Mouse (Mus musculus) heart, embryonic 13.5 days (tissue): Measurements from ENCODE around the gene Gm17657. TPM values are rescaled to one million over a fixed set of nuclear protein-coding genes. Genes with fewer than 3 reads are reported as not detected.

Experiments
- ATAC-seq: fragments of 200-750 bp; cut with Nextera tagmentation; 2 replicates; pipeline ENCODE4 v1.8.0; 2017; ENCODE audit warnings: moderate TSS enrichment; ENCODE audit not compliant: insufficient number of reproducible peaks, low FRiP score, low TSS enrichment; ENCODE audit errors: extremely low read depth
- H3K27ac ChIP-seq: fragments of 300-500 bp; sonication (generic); replicated peaks from 2 replicates; pipeline ENCODE4 v1.5.1; 2015; ENCODE audit warnings: moderate library complexity, mild to moderate bottlenecking, inconsistent platforms
- H3K27me3 ChIP-seq: fragments of 300-500 bp; sonication (generic); replicated peaks from 2 replicates; pipeline ENCODE4 v1.6.1; 2015; ENCODE audit warnings: mild to moderate bottlenecking, inconsistent platforms
- H3K36me3 ChIP-seq: fragments of 300-500 bp; sonication (generic); 2 replicates; pipeline ENCODE4 v1.6.1; 2015; ENCODE audit warnings: mild to moderate bottlenecking, inconsistent platforms
- H3K4me1 ChIP-seq: fragments of 300-500 bp; sonication (generic); 2 replicates; pipeline ENCODE4 v1.6.1; 2015; ENCODE audit warnings: inconsistent platforms
- H3K4me2 ChIP-seq: fragments of 300-500 bp; sonication (generic); 2 replicates; pipeline ENCODE4 v1.6.1; 2015; ENCODE audit warnings: inconsistent platforms, mild to moderate bottlenecking, moderate library complexity
- H3K4me3 ChIP-seq: fragments of 300-500 bp; sonication (generic); 2 replicates; pipeline ENCODE4 v1.5.1; 2015; ENCODE audit warnings: moderate library complexity, mild to moderate bottlenecking, inconsistent platforms
- H3K9ac ChIP-seq: fragments of 300-500 bp; sonication (generic); 2 replicates; pipeline ENCODE4 v1.6.1; 2015; ENCODE audit warnings: inconsistent platforms, mild to moderate bottlenecking, moderate library complexity
- H3K9me3 ChIP-seq: fragments of 300-500 bp; sonication (generic); 2 replicates; pipeline ENCODE4 v1.6.1; 2016; ENCODE audit warnings: inconsistent platforms
- WGBS: fragments of 180-500 bp; shearing (Covaris S2); methylation state at CpG from one replicate; pipeline ENCODE4 v1.1.7; 2015; ENCODE audit warnings: mixed read lengths; 5-methylcytosine and 5-hydroxymethylcytosine counted together
- polyA plus RNA-seq: library from polyadenylated mRNA; unstranded; fragments of >200 nt; fragmentation: Nextera tagmentation; extraction: Ambion mirVana; gene quantifications from 2 replicates; pipeline ENCODE4 v1.2.1, GENCODE M21; 2015

The Gm17657 gene
- polyA plus RNA-seq, 1 experiment from 2014 or later = not detected

DNA sequence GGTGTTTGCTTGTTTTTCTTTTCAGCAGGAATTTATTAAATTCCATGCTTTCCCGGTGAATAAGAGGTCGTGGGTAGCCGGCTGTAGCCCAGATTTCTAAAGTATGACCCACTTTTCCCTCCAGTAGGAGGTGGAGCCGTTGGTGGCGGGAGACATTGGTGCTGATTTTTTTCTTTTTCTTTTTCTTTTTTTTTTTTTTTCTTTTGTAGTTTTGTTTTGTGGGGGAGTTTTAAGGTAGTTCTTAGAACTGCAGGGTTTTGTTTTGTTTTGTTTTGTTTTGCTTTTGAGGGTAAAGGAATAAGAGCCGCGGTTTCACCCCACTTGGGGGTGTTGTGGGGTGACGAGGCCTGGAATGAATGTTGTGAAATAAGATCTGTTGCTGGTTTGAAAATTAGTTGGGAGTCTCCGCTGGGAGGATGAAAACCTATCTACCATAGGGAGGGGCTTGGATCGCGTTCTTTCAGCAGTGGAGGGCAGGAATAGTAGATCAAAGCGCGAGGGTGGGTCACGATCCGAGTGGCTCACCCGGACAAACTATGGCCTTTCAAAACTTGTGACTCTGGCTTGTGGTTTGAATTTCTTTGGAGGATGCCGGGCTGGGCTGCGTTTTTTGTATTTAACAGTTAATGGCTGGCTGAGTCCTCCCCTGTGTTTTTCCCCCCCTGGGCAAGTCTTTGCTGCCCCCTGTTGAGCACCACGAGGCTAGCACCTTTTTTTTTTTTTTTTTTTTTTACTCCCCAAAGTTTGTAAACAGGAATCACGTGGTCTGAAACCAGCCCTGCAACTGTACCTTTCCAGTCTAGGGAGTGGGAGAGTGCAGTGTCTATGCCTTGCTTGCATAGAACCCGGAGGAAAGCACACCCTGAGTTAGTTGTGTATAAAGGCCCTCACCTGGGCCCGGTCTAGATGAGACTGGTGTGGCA, 56.9 kb downstream of the Gm17657 start:
- Histone ChIP-seq H3K4me3 (peak overlapping the region; percentile 87), H3K9me3 (no peaks in the 10 kb centered on the region), H3K4me1 (peaks cover 26% of the 10 kb centered on the region), H3K27me3 (no peaks in the 10 kb centered on the region), H3K9ac (peak overlapping the region; percentile 98), H3K4me2 (peak overlapping the region; percentile 87), H3K27ac (peak overlapping the region; percentile 97), H3K36me3 (peaks cover 22% of the 10 kb centered on the region)
- ATAC-seq = no peak; the same call in 1 of the 2 replicates
- 2% methylated on average over 22 of the region's 22 CpGs for WGBS

DNA sequence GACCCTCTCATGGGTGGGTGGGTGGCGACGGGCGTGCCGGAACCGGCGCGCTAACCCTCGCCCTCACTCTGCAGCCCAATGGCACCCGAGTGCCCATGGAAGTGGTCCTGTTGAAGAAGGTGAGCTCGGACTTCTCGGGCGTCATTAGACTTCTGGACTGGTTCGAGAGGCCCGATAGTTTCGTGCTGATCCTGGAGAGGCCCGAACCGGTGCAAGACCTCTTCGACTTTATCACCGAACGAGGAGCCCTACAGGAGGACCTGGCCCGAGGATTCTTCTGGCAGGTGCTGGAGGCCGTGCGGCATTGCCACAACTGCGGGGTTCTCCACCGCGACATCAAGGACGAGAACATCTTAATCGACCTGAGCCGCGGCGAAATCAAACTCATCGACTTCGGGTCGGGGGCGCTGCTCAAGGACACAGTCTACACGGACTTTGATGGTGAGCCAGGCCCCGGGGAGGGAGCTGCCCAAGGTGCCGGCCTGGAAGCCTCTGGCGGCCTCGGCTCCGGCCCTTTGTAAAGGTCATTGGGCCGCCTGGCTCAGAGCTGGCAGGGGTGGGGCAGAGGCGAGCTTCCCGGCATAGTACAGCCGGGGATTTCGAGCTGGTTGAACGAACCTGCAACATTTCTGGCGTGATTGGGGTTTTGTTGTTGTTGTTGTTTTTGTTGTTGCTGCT, 57.7 kb downstream of the Gm17657 start:
- H3K4me1 ChIP-seq = peaks cover 26% of the 10 kb centered on the region
- peak overlapping the region; percentile 98 for H3K9ac ChIP-seq
- no peaks in the 10 kb centered on the region for H3K27me3 ChIP-seq
- peak overlapping the region; percentile 97 for H3K27ac ChIP-seq
- H3K4me2 ChIP-seq = peak overlapping the region; percentile 87
- no peak for ATAC-seq
- H3K9me3 ChIP-seq = no peaks in the 10 kb centered on the region
- WGBS = under 1% methylated on average over 48 of the region's 48 CpGs
- peak overlapping the region; percentile 87 for H3K4me3 ChIP-seq
- H3K36me3 ChIP-seq = peaks cover 22% of the 10 kb centered on the region

DNA sequence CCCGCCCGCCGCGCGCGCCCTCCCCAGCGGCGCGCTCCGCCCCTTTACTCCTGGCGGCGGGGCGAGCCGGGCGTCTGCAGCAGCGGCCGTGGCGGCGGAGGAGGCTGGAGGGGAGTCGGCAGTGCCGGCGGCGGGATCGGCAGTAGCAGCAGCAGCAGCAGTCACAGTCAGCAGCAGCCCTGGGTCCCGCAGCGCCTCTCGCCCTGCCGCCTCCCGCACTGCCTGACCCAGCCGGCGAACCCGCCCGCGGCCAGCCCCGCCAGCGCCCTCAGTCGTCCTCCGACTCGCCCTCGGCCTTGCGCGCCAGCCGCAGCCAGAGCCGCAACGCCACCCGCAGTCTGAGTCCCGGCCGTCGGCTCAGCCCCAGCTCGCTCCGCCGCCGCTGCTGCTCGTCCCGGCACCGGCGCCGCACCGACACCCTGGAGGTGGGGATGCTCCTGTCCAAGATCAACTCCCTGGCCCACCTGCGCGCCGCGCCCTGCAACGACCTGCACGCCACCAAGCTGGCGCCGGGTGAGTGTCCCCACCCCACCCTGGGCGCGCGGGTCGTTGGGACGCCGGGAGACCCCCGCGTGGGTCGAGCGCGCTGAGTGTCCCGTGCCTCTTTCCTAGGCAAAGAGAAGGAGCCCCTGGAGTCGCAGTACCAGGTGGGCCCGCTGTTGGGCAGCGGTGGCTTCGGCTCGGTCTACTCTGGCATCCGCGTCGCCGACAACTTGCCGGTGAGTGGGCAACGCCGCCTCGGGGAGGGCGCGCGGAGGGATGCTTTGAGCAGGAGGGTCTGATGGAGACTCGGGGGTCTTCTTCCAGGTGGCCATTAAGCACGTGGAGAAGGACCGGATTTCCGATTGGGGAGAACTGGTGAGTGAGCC, 58.5 kb downstream of the Gm17657 start, which contains the start of gene Pim1:
Gene Pim1 (plus strand): TSS at position 41 of the 869 bp plus-strand sequence.
- ATAC-seq = peak; percentile 31
- Histone ChIP-seq H3K27ac (peak within 1 kb of the TSS; percentile 97), H3K4me2 (peak within 1 kb of the TSS; percentile 95), H3K4me3 (peak within 1 kb of the TSS; percentile 87), H3K9me3 (no peaks in the 10 kb centered on the region), H3K4me1 (peaks cover 26% of the 10 kb centered on the region), H3K9ac (peak within 1 kb of the TSS; percentile 98), H3K27me3 (no peaks in the 10 kb centered on the region), H3K36me3 (peaks cover 22% of the 10 kb centered on the region)
- WGBS = under 1% methylated on average over 92 of the region's 99 CpGs

DNA sequence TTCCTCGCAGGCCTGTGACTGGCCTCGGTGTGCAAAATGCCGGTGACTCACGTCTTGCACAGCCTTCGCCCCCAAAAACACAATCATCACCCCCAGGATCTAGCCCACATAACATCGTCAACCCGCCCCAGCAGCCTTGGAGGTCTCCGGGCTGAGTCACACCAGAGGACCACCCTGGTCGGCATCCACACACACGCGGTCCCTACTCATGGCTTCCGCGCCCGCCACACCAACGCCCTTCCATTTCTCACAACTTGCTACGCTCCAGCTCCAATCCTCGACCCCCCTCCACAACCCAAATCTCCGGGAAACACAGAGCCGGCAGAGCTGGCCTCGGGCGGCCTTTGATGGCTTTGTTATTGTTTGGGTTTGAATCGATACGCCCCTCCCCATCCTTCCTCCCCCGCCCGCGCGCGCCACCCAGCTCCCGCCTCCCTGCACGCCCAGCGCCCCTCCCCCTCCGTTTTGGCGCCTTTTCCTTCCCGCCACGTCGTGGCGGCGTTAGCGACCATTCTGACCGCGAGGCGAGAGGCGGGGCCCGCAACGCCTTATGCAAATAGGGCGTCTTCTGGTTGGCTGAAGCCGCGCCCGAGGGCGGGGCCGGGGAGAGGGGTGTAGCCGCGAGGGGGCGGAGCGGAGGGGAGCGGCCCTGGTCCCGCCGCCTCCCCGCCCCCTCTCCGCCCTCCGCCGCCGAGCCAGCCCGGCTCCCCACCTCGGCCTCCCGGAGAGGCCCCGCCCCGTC, 59.3 kb downstream of the Gm17657 start:
- H3K4me3 ChIP-seq = peak overlapping the region; percentile 87
- no peaks in the 10 kb centered on the region for H3K9me3 ChIP-seq
- peak overlapping the region; percentile 94 for H3K9ac ChIP-seq
- WGBS = under 1% methylated on average over 39 of the region's 68 CpGs
- peaks cover 22% of the 10 kb centered on the region for H3K36me3 ChIP-seq
- peak overlapping the region; percentile 92 for H3K27ac ChIP-seq
- ATAC-seq = peak; percentile 87
- peak overlapping the region; percentile 95 for H3K4me2 ChIP-seq
- H3K27me3 ChIP-seq = no peaks in the 10 kb centered on the region
- peaks cover 26% of the 10 kb centered on the region for H3K4me1 ChIP-seq

DNA sequence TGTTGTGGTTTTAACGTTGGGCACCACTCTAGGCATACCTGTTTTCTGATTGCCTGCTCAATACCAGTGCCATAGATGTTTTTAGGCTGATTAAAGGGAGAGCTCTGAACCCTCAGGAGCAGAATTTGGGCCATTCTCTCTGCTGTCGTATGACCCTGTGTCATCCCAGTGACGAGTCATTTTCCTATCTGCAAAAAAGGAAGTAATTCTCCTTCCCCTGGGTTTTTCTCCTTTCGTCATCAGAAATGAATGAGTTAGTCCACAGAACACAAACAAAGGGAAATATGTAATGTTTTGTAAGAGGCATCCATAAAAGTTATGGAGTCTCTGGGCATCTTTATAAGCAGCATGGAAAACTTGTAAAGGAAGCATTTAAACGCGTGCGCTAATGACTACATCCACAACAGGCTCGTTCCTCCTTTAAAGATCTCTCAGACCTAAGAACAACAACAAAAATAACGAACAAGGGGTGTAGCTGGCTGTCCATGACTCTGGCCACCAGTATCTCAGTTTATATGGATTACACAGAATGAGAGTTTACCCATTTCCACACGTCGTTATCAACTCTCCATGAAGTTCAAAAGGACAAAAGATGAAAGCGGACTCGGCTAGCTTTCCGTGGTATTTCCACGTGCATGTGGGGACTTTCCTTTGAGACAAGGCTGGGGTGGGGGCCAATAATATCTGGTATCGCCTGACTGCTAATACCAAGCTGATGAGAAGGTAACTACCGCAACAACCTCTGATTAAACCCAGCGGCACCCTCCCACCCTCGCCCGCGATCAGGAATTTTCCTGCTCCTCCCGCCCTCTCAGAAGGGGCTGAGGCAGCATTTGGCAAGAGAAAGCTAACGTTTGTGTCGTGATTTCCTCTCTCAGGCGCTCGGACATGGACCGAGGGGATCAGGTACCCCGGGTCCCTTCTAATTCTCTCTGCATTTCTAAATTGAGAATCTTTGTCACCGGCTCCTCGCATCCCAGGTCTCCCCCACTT, 60.2 kb downstream of the Gm17657 start:
- H3K27ac ChIP-seq = peak overlapping the region; percentile 92
- H3K9ac ChIP-seq = peak overlapping the region; percentile 94
- ATAC-seq = no peak
- H3K4me2 ChIP-seq = peak overlapping the region; percentile 95
- no peaks in the 10 kb centered on the region for H3K27me3 ChIP-seq
- peaks cover 23% of the 10 kb centered on the region for H3K4me1 ChIP-seq
- H3K9me3 ChIP-seq = no peaks in the 10 kb centered on the region
- 6% methylated on average over 30 of the region's 30 CpGs for WGBS
- H3K4me3 ChIP-seq = peak overlapping the region; percentile 72
- peaks cover 13% of the 10 kb centered on the region for H3K36me3 ChIP-seq

DNA sequence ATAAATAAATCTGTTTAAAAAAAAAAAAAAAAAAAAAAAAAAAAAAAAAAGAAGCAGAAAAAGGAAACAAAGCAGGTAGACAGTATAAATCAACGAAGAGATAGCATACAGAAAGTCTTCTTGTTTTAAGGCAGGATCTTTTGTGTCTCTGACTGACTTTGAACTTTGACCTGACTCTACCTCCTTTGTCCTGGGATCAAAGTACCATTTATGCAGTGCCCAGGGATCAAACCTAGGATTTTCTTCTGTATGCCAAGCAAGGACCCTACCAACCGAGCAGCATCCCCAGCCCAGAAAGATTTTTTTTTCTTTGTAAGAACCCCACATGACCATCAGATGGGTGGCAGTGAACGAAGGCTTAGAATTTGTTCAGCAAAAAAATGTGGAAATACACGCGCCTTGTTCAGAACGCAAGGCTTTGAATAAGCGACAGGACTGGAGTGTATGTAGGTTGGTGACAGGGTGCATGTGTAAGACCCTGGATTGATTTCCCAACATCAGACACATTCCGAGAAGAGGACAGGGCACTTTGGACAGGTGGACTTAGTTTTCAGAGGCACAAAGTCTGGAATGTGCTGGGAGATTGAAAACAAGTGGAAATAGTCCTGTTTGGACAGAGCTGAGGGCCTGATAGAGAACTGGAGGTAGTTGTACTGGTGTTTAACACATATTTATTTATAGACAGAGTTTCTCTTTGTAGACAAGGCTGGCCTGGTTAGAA, 61.0 kb downstream of the Gm17657 start:
- Histone ChIP-seq H3K9me3 (no peaks in the 10 kb centered on the region), H3K36me3 (peaks cover 4% of the 10 kb centered on the region), H3K4me3 (peak overlapping the region; percentile 72), H3K4me2 (peak overlapping the region; percentile 95), H3K9ac (peak overlapping the region; percentile 94), H3K27me3 (no peaks in the 10 kb centered on the region), H3K4me1 (peaks cover 19% of the 10 kb centered on the region), H3K27ac (peak overlapping the region; percentile 92)
- WGBS = 83% methylated on average over 8 of the region's 8 CpGs
- ATAC-seq = no peak

DNA sequence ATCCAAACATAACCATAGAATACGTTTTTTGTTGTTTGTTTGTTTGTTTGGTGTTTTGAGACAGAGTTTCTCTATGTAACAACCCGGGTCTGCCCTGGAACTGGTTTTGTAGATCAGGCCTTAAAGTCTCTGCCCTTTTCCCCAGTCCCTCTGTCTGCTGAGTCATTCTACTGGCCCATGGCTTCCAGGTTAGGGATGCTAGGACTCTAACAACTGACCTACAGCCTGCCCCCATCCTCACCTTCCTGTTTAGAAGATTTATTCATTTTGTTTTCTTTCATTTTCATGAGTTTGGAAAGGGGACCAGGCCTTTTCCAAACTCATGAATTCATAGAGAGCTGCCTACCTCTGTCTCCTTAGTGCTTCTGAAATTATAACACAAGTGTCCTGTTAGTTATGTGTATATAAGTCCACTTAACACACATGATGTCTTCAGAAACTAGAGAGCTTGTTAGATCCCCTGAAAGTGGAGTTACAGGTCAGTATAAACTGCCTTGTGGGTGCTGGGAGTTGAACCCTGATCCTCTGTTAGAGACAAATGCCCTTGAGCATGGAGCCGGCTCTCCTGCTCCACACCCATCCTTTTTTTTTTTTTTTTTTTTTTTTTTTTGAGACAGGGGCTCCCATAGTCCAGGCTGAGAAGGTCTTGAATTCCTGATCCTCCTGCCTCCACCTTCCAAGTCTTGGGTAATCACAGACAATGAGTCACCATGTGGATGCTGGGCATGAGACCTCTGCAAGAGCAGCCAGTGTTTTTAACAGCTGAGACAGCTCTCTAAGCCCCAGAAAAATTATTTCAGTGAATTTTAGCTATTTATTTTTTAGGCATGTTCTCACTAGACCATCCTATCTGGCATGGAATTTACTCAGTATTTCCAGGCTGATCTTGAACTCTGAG, 63.9 kb downstream of the Gm17657 start:
- Histone ChIP-seq H3K4me3 (no peak overlapping the region), H3K4me2 (no peak overlapping the region), H3K27me3 (no peaks in the 10 kb centered on the region), H3K27ac (no peak overlapping the region), H3K9me3 (no peaks in the 10 kb centered on the region; the same call in 1 of the 2 replicates), H3K4me1 (peaks cover 16% of the 10 kb centered on the region), H3K36me3 (no peaks in the 10 kb centered on the region), H3K9ac (no peak overlapping the region)
- ATAC-seq = no peak
- WGBS = 70% methylated on average over 3 of the region's 3 CpGs

DNA sequence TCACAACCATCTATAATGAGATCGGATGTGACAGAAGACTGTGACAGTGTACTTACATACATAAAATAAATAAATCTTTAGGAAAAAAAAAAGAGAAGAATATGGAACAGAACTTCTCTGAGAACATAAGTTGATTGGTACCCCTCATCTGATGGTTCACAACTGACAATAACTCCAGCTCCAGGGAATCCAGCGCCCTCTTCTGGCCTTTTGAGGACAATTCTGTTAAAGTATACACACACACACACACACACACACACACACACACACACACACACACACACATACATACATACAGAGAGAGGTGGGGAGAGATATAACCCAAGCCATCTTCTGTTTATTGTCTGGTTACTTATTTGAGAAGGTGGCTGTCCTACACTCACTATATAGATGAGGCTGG, 65.0 kb downstream of the Gm17657 start:
- Histone ChIP-seq H3K9ac (no peak overlapping the region), H3K27me3 (no peaks in the 10 kb centered on the region), H3K27ac (no peak overlapping the region), H3K36me3 (no peaks in the 10 kb centered on the region), H3K4me3 (no peak overlapping the region), H3K4me1 (peaks cover 15% of the 10 kb centered on the region), H3K4me2 (no peak overlapping the region), H3K9me3 (no peaks in the 10 kb centered on the region; the same call in 1 of the 2 replicates)
- ATAC-seq = no peak
- 75% methylated on average over 2 of the region's 2 CpGs for WGBS
